Mouse (Mus musculus) brain, embryonic 14.5 days (tissue): ENCODE data around the gene P2rx5.

Source experiments
- CTCF ChIP-seq: fragments of 200-500 bp; IDR thresholded peaks from 2 replicates; pipeline ENCODE4 v1.5.1; 2012; ENCODE audit warnings: inconsistent platforms, mild to moderate bottlenecking, moderate library complexity, borderline replicate concordance; ENCODE audit not compliant: insufficient read depth, insufficient read length; ENCODE audit errors: extremely low read depth
- POLR2A ChIP-seq: fragments of 200-500 bp; IDR thresholded peaks from 2 replicates; pipeline ENCODE4 v1.6.1; 2012; ENCODE audit warnings: mild to moderate bottlenecking, inconsistent platforms, borderline replicate concordance; ENCODE audit not compliant: poor library complexity, insufficient read depth, insufficient read length, severe bottlenecking; ENCODE audit errors: extremely low read depth

GRCm38 (mm10) chr11:73219671-73220070 is 59.5 kb downstream of the P2rx5 start:
- TF ChIP-seq CTCF (peak; percentile 6; the same call in 1 of the 2 replicates), POLR2A (no peak)
